8 mouse cellular contexts compared by ENCODE assay signal in genomic region chr8:114074122-114074521, GRCm38 (mm10). TPM values are rescaled to one million over a fixed set of nuclear protein-coding genes. Genes with fewer than 3 reads are reported as not detected.
DNase-seq lines count a peak whose midpoint lies in the region; ATAC-seq lines count a peak whose summit lies in the region.

No protein-coding gene starts in this region.

- no peak overlapping the region for H3K9ac ChIP-seq in liver, embryonic 12.5 days

- no peak for ATAC-seq in liver, embryonic 12.5 days
- peak; percentile 95 for ATAC-seq in granulocyte monocyte progenitor cell, adult 5-6 weeks (replicated peaks; ENCODE audit: poor library complexity, severe bottlenecking)

- no peaks in the 10 kb centered on the region for H3K4me1 ChIP-seq in liver, embryonic 12.5 days

- peak; percentile 24 to 71 for DNase-seq in adrenal gland, adult (ENCODE audit: inconsistent age in 2 of 2, low spot score in 1 of 2)
- DNase-seq in adrenal gland, postnatal 4 days (ENCODE audit: low spot score in 2 of 2), result no peak
- DNase-seq in liver, result peak; percentile 13
- peak; percentile 41 for DNase-seq in adrenal gland, postnatal 14 days
- peak; percentile 28 for DNase-seq in retina, postnatal 1 day
- no peak for DNase-seq in urinary bladder, postnatal 4 days (ENCODE audit: low spot score in 2 of 2)

- H3K36me3 ChIP-seq in liver, embryonic 12.5 days, result no peaks in the 10 kb centered on the region

- 0 out of 2 replicates have a peak, but pooled peaks cover 3% of the 10 kb centered on the region for H3K9me3 ChIP-seq in liver, embryonic 12.5 days (replicated peaks)

- H3K4me3 ChIP-seq in liver, embryonic 12.5 days, result no peak overlapping the region

- no peak overlapping the region for H3K27ac ChIP-seq in liver, embryonic 12.5 days

- H3K4me2 ChIP-seq in liver, embryonic 12.5 days, result no peak overlapping the region

- no peaks in the 10 kb centered on the region for H3K27me3 ChIP-seq in liver, embryonic 12.5 days (replicated peaks)

- WGBS in liver, embryonic 12.5 days (ENCODE audit: insufficient replicate concordance), result 79% methylated on average over 2 of the region's 2 CpGs

RNA-seq across cellular contexts. Expression of gene Nudt7, which starts 59.2 kb away (rescaled TPM):
- 10 to 100 TPM; 22.5 to 31.2 TPM for total RNA-seq in adrenal gland, postnatal 4 days (2021)
- 12.3 and 14.6 TPM in 2 replicates for polyA plus RNA-seq in liver, embryonic 12.5 days (2016; fragmentation: Nextera tagmentation; extraction: Ambion mirVana)
- total RNA-seq in adrenal gland, postnatal 14 days (2021), result 77.9 and 82.2 TPM in 2 replicates
- total RNA-seq in granulocyte monocyte progenitor cell, adult 5-6 weeks (2014; fragmentation: Nextera tagmentation), result 21.4 and 27.0 TPM in 2 replicates
- 14.1 and 18.5 TPM in 2 replicates for total RNA-seq in granulocyte monocyte progenitor cell, adult 5-6 weeks (2017)

Comparison
In these comparisons a context has a peak if more than half of its experiments do, and no peak if none do; other contexts are left out.
1. DNase-seq: peak in adrenal gland, adult (2 of 2), liver (single experiment), adrenal gland, postnatal 14 days (single experiment) and retina, postnatal 1 day (single experiment); none in adrenal gland, postnatal 4 days (0 of 2) and urinary bladder, postnatal 4 days (0 of 2).